Mouse (Mus musculus): ENCODE results near the gene Cdc27.

GRCm38 (mm10) chr11:104590148-104590547 is 39.7 kb upstream of the Cdc27 start:
- TF ChIP-seq ZNF384 (IDR thresholded peaks at IDR 0.05; ENCODE audit: low read depth, low read length) (no peak), CHD2 (IDR thresholded peaks at IDR 0.05; ENCODE audit: low read depth, low read length) (no peak), HCFC1 (IDR thresholded peaks at IDR 0.05; ENCODE audit: borderline replicate concordance, insufficient read depth, low read length) (no peak), MAFK (IDR thresholded peaks at IDR 0.05; ENCODE audit: insufficient read depth, low read depth, low read length) (no peak)

All from ES-E14 (cell line).